ENCODE assay signal across 10 mouse cellular contexts in the genomic region with DNA sequence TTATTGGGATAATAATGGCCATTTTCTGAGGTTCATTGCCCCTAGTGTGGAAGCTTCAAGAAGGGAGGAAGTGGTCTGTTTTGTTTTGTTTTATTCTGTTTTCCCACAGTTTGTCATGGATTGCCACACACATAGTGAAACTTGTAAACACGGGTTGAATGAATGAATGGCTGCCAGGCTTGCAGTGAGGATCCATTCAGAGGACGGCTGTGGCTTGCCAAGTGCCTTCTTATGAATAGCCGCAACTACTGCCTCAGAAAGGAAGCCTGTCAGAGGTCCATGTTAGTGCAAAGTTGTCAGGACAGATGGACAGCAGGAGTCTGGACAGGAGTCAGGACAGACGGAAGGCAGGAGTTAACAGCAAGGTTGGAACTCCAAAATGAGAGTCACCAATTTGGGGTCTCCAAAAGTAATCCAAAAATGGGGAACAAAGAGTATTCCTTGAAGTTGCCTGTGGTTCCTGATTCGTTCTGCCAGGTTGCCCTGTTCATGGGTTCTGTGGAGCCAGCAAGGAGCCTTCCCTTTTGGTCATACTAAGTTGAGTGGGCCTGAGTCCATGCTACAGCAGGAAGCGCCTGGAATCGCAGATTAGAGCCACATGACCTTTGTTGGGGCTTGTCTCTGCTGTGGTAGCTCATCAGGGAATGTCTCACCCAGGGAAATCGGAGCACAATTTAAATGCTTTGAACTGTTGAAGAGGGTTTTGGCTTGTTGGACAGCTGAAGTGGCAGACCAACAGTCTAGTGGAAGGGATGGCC. TPM values are rescaled to one million over a fixed set of nuclear protein-coding genes. Genes with fewer than 3 reads are reported as not detected.
DNase-seq lines count a peak whose midpoint lies in the region; ATAC-seq and TF ChIP-seq lines count a peak whose summit lies in the region.
"Had no signal": no experiment of that assay in that cellular context is flagged by ENCODE, and none has a peak within 500 bp of the region (broad histone marks: within the 10 kb centered on the region; RNA-seq: fewer than 3 reads in every experiment).

No protein-coding gene starts in this region.

- H3K36me3 ChIP-seq in hindbrain, embryonic 15.5 days: no peaks in the 10 kb centered on the region
- no peaks in the 10 kb centered on the region for H3K36me3 ChIP-seq in hindbrain, embryonic 11.5 days (ENCODE audit: control insufficient read depth, insufficient read depth, low read length)
- no peaks in the 10 kb centered on the region for H3K36me3 ChIP-seq in heart, postnatal 0 days (replicated peaks; ENCODE audit: control insufficient read depth, insufficient read depth, low read length)
- H3K36me3 ChIP-seq: liver, embryonic 15.5 days had no signal

- H3K4me1 ChIP-seq in hindbrain, embryonic 15.5 days (replicated peaks): peaks cover 10% of the 10 kb centered on the region; the same call in 1 of the 2 replicates
- no peaks in the 10 kb centered on the region for H3K4me1 ChIP-seq in hindbrain, embryonic 11.5 days (replicated peaks; ENCODE audit: control insufficient read depth, insufficient read depth, low read length)
- peaks cover 52% of the 10 kb centered on the region for H3K4me1 ChIP-seq in heart, postnatal 0 days (ENCODE audit: control insufficient read depth, insufficient read depth)
- H3K4me1 ChIP-seq: liver, embryonic 15.5 days had no signal

- H3K27me3 ChIP-seq in hindbrain, embryonic 15.5 days: no peaks in the 10 kb centered on the region
- no peaks in the 10 kb centered on the region for H3K27me3 ChIP-seq in hindbrain, embryonic 11.5 days (ENCODE audit: control insufficient read depth, insufficient read depth, low read length)
- H3K27me3 ChIP-seq in heart, postnatal 0 days (ENCODE audit: control insufficient read depth, insufficient read depth, low read length): no peaks in the 10 kb centered on the region
- H3K27me3 ChIP-seq: liver, embryonic 15.5 days had no signal

- H3K9ac ChIP-seq in hindbrain, embryonic 15.5 days: no peak overlapping the region
- no peak overlapping the region for H3K9ac ChIP-seq in hindbrain, embryonic 11.5 days (ENCODE audit: low read depth, low read length)
- no peak overlapping the region for H3K9ac ChIP-seq in heart, postnatal 0 days (replicated peaks; ENCODE audit: low read depth, low read length)
- H3K9ac ChIP-seq: liver, embryonic 15.5 days had no signal

- peak; percentile 41; the same call in 1 of the 2 replicates for ATAC-seq in hindbrain, embryonic 15.5 days (ENCODE audit: low FRiP score, low read depth)
- no peak for ATAC-seq in hindbrain, embryonic 11.5 days (ENCODE audit: low FRiP score)
- ATAC-seq in heart, postnatal 0 days (ENCODE audit: insufficient read depth, low read depth): no peak

- TF ChIP-seq EP300 in heart, postnatal 0 days (IDR thresholded peaks at IDR 0.05; ENCODE audit: low read depth): no peak

- TF ChIP-seq CTCF in heart, postnatal 0 days (IDR thresholded peaks at IDR 0.05; ENCODE audit: low read depth): no peak

- 58% methylated on average over 8 of the region's 8 CpGs for WGBS in hindbrain, embryonic 15.5 days
- 66% methylated on average over 8 of the region's 8 CpGs for WGBS in hindbrain, embryonic 11.5 days
- 48% methylated on average over 8 of the region's 8 CpGs for WGBS in heart, postnatal 0 days

- DNase-seq in hindbrain, embryonic 11.5 days (ENCODE audit: low spot score): no peak
- peak; percentile 82 for DNase-seq in adipocyte (ENCODE audit: low spot score)
- peak; percentile 41 to 44 for DNase-seq in cerebellum, adult 18-20 months
- DNase-seq in heart, postnatal 0 days (ENCODE audit: low spot score): peak; percentile 47
- no peak for DNase-seq in spleen, adult 12 weeks (ENCODE audit: low spot score)
- DNase-seq in right cerebral cortex, postnatal 14 days: no peak

- no peak overlapping the region for H3K4me2 ChIP-seq in hindbrain, embryonic 15.5 days
- no peak overlapping the region for H3K4me2 ChIP-seq in hindbrain, embryonic 11.5 days (replicated peaks; ENCODE audit: low read depth, low read length)
- H3K4me2 ChIP-seq in heart, postnatal 0 days (ENCODE audit: low read depth, low read length): no peak overlapping the region
- H3K4me2 ChIP-seq: liver, embryonic 15.5 days had no signal

- H3K9me3 ChIP-seq in hindbrain, embryonic 15.5 days: no peaks in the 10 kb centered on the region
- no peaks in the 10 kb centered on the region for H3K9me3 ChIP-seq in hindbrain, embryonic 11.5 days (ENCODE audit: control insufficient read depth, low read length)
- no peaks in the 10 kb centered on the region for H3K9me3 ChIP-seq in heart, postnatal 0 days (replicated peaks; ENCODE audit: control insufficient read depth, low read length)
- H3K9me3 ChIP-seq: liver, embryonic 15.5 days had no signal

- H3K4me3 ChIP-seq in hindbrain, embryonic 15.5 days: no peak overlapping the region
- H3K4me3 ChIP-seq in hindbrain, embryonic 11.5 days (ENCODE audit: low read depth, low read length): no peak overlapping the region
- no peak overlapping the region for H3K4me3 ChIP-seq in heart, postnatal 0 days (ENCODE audit: low read depth, low read length)
- H3K4me3 ChIP-seq: liver, embryonic 15.5 days had no signal

- no peak overlapping the region for H3K27ac ChIP-seq in hindbrain, embryonic 15.5 days (replicated peaks)
- H3K27ac ChIP-seq in hindbrain, embryonic 11.5 days (ENCODE audit: low read depth, low read length): no peak overlapping the region
- peak overlapping the region; percentile 21 for H3K27ac ChIP-seq in heart, postnatal 0 days (ENCODE audit: low read depth)
- H3K27ac ChIP-seq: liver, embryonic 15.5 days had no signal

RNA-seq across cellular contexts. Expression of a gene that starts 34.5 kb away (rescaled TPM):
- 2.4 and 3.2 TPM in 2 replicates for polyA plus RNA-seq in hindbrain, embryonic 15.5 days (2015; fragmentation: Nextera tagmentation; extraction: Ambion mirVana)
- 0.63 and 0.83 TPM in 2 replicates for polyA plus RNA-seq in hindbrain, embryonic 11.5 days (2014; fragmentation: Nextera tagmentation; extraction: Ambion mirVana)
- 5.3 and 5.8 TPM in 2 replicates for total RNA-seq in heart, postnatal 0 days (2014; rRNA removed; ENCODE audit: low replicate concordance)
- 2.3 and 2.5 TPM in 2 replicates for polyA plus RNA-seq in heart, postnatal 0 days (2015; fragmentation: Nextera tagmentation; extraction: Ambion mirVana)
- total RNA-seq: common myeloid progenitor, adult 5-6 weeks; hematopoietic stem cell, adult 5-6 weeks had no signal

Comparison
In these comparisons a context has a peak if more than half of its experiments do, and no peak if none do; other contexts are left out.
1. DNase-seq: peak in adipocyte (single experiment), cerebellum, adult 18-20 months (2 of 2) and heart, postnatal 0 days (single experiment); none in hindbrain, embryonic 11.5 days (single experiment), spleen, adult 12 weeks (single experiment) and right cerebral cortex, postnatal 14 days (single experiment).